Mouse (Mus musculus) forebrain, postnatal 0 days (tissue): ENCODE data around the gene Wipi2. TPM values are rescaled to one million over a fixed set of nuclear protein-coding genes. Genes with fewer than 3 reads are reported as not detected.

ENCODE experiments used
- ATAC-seq: fragments of 200-750 bp; cut with Nextera tagmentation; 2 replicates; pipeline ENCODE4 v1.8.0; 2017; ENCODE audit warnings: mild to moderate bottlenecking, moderate library complexity
- DNase-seq: peaks from one replicate; pipeline ENCODE4 v3.0.0-alpha.2; 2015
- H3K27ac ChIP-seq: fragments of 300-500 bp; sonication (generic); 2 replicates; pipeline ENCODE4 v1.5.1; 2014; ENCODE audit warnings: low read depth, mild to moderate bottlenecking, antibody characterized with exemption, low read length, moderate library complexity, mixed read lengths
- H3K27me3 ChIP-seq: fragments of 300-500 bp; sonication (generic); 2 replicates; pipeline ENCODE4 v1.6.1; 2014; ENCODE audit warnings: mild to moderate bottlenecking, low read length, mixed read lengths; ENCODE audit not compliant: insufficient read depth
- H3K36me3 ChIP-seq: fragments of 300-500 bp; sonication (generic); 2 replicates; pipeline ENCODE4 v1.6.1; 2014; ENCODE audit warnings: mild to moderate bottlenecking, moderate library complexity; ENCODE audit not compliant: insufficient read depth
- H3K4me1 ChIP-seq: fragments of 300-500 bp; sonication (generic); 2 replicates; pipeline ENCODE4 v1.6.1; 2014; ENCODE audit warnings: antibody characterized with exemption; ENCODE audit not compliant: insufficient read depth
- H3K4me2 ChIP-seq: fragments of 300-500 bp; sonication (generic); 2 replicates; pipeline ENCODE4 v1.6.1; 2014; ENCODE audit warnings: low read depth, mild to moderate bottlenecking, moderate library complexity
- H3K4me3 ChIP-seq: fragments of 300-500 bp; sonication (generic); 2 replicates; pipeline ENCODE4 v1.5.1; 2014; ENCODE audit warnings: low read depth, low read length, mixed read lengths
- H3K9ac ChIP-seq: fragments of 300-500 bp; sonication (generic); 2 replicates; pipeline ENCODE4 v1.6.1; 2014; ENCODE audit warnings: mild to moderate bottlenecking
- H3K9me3 ChIP-seq: fragments of 300-500 bp; sonication (generic); 2 replicates; pipeline ENCODE4 v1.6.1; 2016; ENCODE audit warnings: low read length
- CTCF ChIP-seq: sonication (generic); IDR thresholded peaks from 2 replicates; pipeline ENCODE4 v1.5.1; 2016; ENCODE audit warnings: antibody characterized with exemption, control low read depth, low read depth
- WGBS: fragments of 180-500 bp; shearing (Covaris S2); extraction: QIAGEN DNeasy Blood & Tissue Kit; methylation state at CpG from one replicate; pipeline ENCODE4 v1.1.7; 2014; 5-methylcytosine and 5-hydroxymethylcytosine counted together
- polyA plus RNA-seq: library from polyadenylated mRNA; unstranded; fragments of >200 nt; fragmentation: Nextera tagmentation; extraction: Ambion mirVana; gene quantifications from 2 replicates; pipeline ENCODE4 v1.2.1, GENCODE M21; 2015
- total RNA-seq: library from RNA; depleted of rRNA; stranded (reverse); fragments of >200 nt; gene quantifications from 2 replicates; pipeline ENCODE4 v1.2.3, GENCODE M21; 2014

Gene Wipi2
- total and polyA plus RNA-seq, 2 experiments from 2014 or later, result 37.4 to 68.0 TPM

DNA sequence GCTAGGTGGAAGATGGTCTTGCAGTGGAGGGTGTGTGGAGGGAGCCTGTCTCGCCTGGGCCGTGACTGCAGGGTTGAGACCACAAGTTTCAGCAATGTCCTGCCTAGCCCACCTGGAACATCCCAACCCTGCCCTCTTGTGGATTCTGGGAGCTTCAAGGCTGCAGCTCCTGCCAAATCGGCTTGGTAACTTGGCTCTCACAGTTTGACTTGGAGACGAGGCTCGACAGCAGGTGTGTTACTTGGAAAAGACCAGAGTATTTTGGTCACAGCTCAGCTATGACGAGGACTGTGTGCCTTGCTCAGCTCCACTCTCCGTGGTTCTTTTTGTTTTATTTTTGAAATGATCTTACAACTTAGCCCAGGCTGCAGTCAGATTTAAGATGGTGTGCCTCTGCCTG lies 42.2 kb downstream of the Wipi2 start:
- Histone ChIP-seq H3K9ac (no peak overlapping the region), H3K36me3 (peaks cover 44% of the 10 kb centered on the region), H3K4me3 (no peak overlapping the region), H3K4me2 (no peak overlapping the region), H3K27me3 (no peaks in the 10 kb centered on the region), H3K4me1 (no peaks in the 10 kb centered on the region), H3K27ac (no peak overlapping the region), H3K9me3 (no peaks in the 10 kb centered on the region)
- ATAC-seq, result peak; percentile 38; the same call in 1 of the 2 replicates
- 54% methylated on average over 7 of the region's 7 CpGs for WGBS
- peak; percentile 47 for TF ChIP-seq CTCF
- peak; percentile 51 for DNase-seq

GRCm38 (mm10) chr5:142673082-142673481 lies 45.6 kb downstream of the Wipi2 start:
- H3K36me3 ChIP-seq, result peaks cover 13% of the 10 kb centered on the region; the same call in 1 of the 2 replicates
- no peaks in the 10 kb centered on the region for H3K4me1 ChIP-seq
- H3K4me3 ChIP-seq, result no peak overlapping the region
- peak; percentile 76 for TF ChIP-seq CTCF
- H3K4me2 ChIP-seq, result no peak overlapping the region
- no peaks in the 10 kb centered on the region for H3K9me3 ChIP-seq
- no peak overlapping the region for H3K9ac ChIP-seq
- WGBS, result 29% methylated on average over 5 of the region's 5 CpGs
- peak; percentile 78 for ATAC-seq
- DNase-seq, result peak; percentile 53
- no peak overlapping the region for H3K27ac ChIP-seq
- no peaks in the 10 kb centered on the region for H3K27me3 ChIP-seq

GRCm38 (mm10) chr5:142678141-142678571 lies 50.7 kb downstream of the Wipi2 start:
- Histone ChIP-seq H3K4me3 (no peak overlapping the region), H3K36me3 (no peaks in the 10 kb centered on the region), H3K27ac (no peak overlapping the region), H3K9ac (no peak overlapping the region), H3K4me1 (no peaks in the 10 kb centered on the region), H3K27me3 (no peaks in the 10 kb centered on the region), H3K9me3 (0 out of 2 replicates have a peak, but pooled peaks cover 3% of the 10 kb centered on the region), H3K4me2 (no peak overlapping the region)
- DNase-seq (no peak), ATAC-seq (no peak)
- TF ChIP-seq CTCF, result no peak
- 66% methylated on average over 7 of the region's 7 CpGs for WGBS

GRCm38 (mm10) chr5:142679065-142679464 lies 51.6 kb downstream of the Wipi2 start:
- ATAC-seq (no peak), DNase-seq (no peak)
- Histone ChIP-seq H3K4me2 (no peak overlapping the region), H3K4me3 (no peak overlapping the region), H3K9ac (no peak overlapping the region), H3K27ac (no peak overlapping the region), H3K4me1 (no peaks in the 10 kb centered on the region), H3K36me3 (no peaks in the 10 kb centered on the region), H3K27me3 (no peaks in the 10 kb centered on the region), H3K9me3 (0 out of 2 replicates have a peak, but pooled peaks cover 3% of the 10 kb centered on the region)
- no peak for TF ChIP-seq CTCF
- WGBS, result 79% methylated on average over 1 of the region's 1 CpGs

DNA sequence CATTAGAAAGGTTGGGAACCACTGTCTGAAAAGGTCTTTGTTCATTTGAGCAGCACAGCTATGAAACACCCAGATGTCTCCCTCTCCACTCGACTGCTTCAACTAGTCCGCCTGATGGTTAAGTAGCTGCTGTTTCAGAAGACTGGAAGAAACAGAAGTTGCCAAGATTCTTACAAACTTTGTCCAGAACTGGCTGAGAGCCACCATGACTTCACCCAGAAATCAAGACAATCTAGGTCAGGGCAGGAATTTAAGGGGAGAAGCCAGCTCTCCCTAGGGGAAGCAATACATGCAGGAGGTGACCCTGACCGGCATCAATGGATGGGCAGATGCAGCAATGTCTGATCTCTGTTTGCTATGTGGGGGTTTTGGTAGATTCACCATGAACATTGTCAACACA lies 54.4 kb downstream of the Wipi2 start:
- Histone ChIP-seq H3K9ac (no peak overlapping the region), H3K27ac (no peak overlapping the region), H3K4me1 (no peaks in the 10 kb centered on the region), H3K4me3 (no peak overlapping the region), H3K36me3 (no peaks in the 10 kb centered on the region), H3K9me3 (0 out of 2 replicates have a peak, but pooled peaks cover 3% of the 10 kb centered on the region), H3K27me3 (no peaks in the 10 kb centered on the region), H3K4me2 (no peak overlapping the region)
- no peak for TF ChIP-seq CTCF
- DNase-seq (no peak), ATAC-seq (no peak)
- WGBS, result 73% methylated on average over 3 of the region's 3 CpGs

DNA sequence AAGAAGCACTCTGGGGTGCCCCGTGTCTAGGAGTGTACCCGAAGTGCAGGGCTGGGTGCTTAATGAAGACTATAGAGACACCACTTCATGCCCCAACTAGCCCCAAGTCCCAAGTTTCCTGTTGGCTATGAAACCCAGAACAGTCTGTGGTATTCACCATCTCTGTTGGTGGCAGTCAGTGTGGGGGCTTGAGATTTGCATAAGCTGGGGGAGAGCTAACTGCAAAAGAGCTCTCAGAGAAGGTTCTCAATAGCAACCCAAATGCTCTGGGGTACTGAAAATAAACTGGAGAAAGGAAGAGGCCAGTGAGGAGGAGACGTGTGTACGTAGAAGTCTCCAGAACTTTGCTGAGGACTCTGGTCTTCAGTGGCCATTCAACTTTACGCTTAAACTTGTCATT lies 55.0 kb downstream of the Wipi2 start:
- H3K4me3 ChIP-seq, result no peak overlapping the region
- 0 out of 2 replicates have a peak, but pooled peaks cover 3% of the 10 kb centered on the region for H3K9me3 ChIP-seq
- H3K27ac ChIP-seq, result no peak overlapping the region
- H3K27me3 ChIP-seq, result no peaks in the 10 kb centered on the region
- DNase-seq, result no peak
- H3K36me3 ChIP-seq, result no peaks in the 10 kb centered on the region
- H3K4me2 ChIP-seq, result no peak overlapping the region
- no peak for TF ChIP-seq CTCF
- no peaks in the 10 kb centered on the region for H3K4me1 ChIP-seq
- 85% methylated on average over 5 of the region's 5 CpGs for WGBS
- ATAC-seq, result no peak
- no peak overlapping the region for H3K9ac ChIP-seq

- Histone ChIP-seq H3K36me3 (no peaks in the 10 kb centered on the region), H3K27me3 (no peaks in the 10 kb centered on the region), H3K4me3 (no peak overlapping the region), H3K9ac (no peak overlapping the region), H3K4me1 (peaks cover 5% of the 10 kb centered on the region), H3K4me2 (no peak overlapping the region), H3K9me3 (no peaks in the 10 kb centered on the region), H3K27ac (no peak overlapping the region)
- no peak for ATAC-seq
- no peak for TF ChIP-seq CTCF
- WGBS, result 16% methylated on average over 6 of the region's 6 CpGs
- no peak for DNase-seq
Observed at GRCm38 (mm10) chr5:142688866-142689265, 61.4 kb downstream of the Wipi2 start.
